Mouse (Mus musculus) hindlimb bud, embryonic 11.5 days (tissue): Measurements from ENCODE around the gene Olfr314.
"Not testable (repeated sequence)": the region's sequence is repeated elsewhere in the genome, so short reads cannot be mapped to it uniquely, and the experiment has no call there.

Experiments used
- DNase-seq: peaks from one replicate; pipeline ENCODE4 v3.0.0-alpha.2; 2012; ENCODE audit warnings: low read depth, low spot score; ENCODE audit errors: extremely low spot score

Olfr314 gene

DNA sequence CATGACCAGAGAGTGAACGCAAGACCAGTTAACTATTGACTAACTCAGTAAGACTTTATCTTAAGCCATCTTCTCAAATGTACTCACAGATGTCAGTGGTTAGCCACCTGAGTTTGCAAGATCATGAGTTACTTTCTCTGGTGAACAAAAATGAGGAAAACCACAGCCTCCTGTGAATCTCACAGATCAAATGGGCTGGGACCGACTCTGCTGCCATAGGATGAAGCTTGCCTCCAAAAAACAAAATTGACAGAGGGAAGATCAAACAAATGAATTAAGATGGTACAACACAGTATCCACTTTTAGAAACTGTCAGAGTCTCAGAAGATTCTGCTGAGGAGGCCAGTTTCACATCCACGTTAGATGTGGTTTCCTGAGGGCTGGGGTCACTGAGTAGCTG lies 47.0 kb downstream of the Olfr314 start:
- no peak for DNase-seq

DNA sequence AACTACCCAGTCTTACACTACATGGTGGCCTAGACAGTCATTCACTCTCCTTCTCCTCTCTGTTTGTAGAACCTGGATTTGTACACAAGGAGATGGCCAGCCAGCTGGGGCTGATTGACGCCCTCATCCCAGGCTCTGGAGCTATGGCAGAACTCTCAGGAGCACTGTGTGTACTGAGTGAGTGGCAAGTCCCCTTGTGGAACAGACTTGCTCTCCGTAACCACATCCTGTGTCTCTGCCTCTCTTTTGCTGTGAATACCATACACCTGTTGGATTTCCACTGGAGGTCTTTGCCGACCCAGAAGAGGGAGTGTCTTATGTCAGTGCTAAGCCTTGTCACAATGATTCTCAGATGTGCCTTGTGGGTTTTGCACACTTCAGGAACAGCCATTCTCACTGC lies 49.8 kb downstream of the Olfr314 start:
- not testable (repeated sequence) for DNase-seq
